Mouse (Mus musculus): ENCODE measurements around the gene Cenpi.
A peak's percentile ranks its signal among the peaks of the same experiment; 100 is the strongest.

Cenpi gene

GRCm38 (mm10) chrX:134362156-134362555 lies 54.3 kb downstream of the Cenpi start:
- DNase-seq (ENCODE audit: low spot score in 2 of 2): no peak

GRCm38 (mm10) chrX:134365421-134365820 lies 57.5 kb downstream of the Cenpi start:
- DNase-seq (ENCODE audit: low spot score in 2 of 2): no peak

DNA sequence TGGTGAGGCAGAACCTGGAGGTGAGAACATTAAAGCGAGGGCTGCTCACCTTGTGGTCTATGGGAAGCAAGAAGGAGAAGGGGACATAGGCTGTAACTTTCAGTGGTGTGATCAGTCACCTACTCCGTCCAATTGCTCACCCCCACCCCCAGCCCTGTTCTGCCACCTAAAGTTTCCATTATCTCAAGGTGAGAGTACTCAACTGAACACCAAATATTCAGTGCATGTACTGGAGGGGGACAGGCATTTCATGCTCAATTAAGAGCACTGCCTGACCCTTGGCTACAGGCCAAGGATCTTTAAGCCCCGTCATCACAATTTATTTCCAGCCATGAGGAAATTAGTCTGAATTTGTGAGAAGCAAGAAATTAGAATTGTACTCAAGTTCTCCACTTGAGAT lies 58.7 kb downstream of the Cenpi start:
- no peak for DNase-seq (ENCODE audit: low spot score in 2 of 2)

GRCm38 (mm10) chrX:134371279-134371678 lies 63.4 kb downstream of the Cenpi start:
- DNase-seq (ENCODE audit: low spot score in 2 of 2): peak in 1 of 2 experiments; percentile 3

- DNase-seq (ENCODE audit: low spot score in 2 of 2): no peak
Measured at GRCm38 (mm10) chrX:134374190-134374589, 66.3 kb downstream of the Cenpi start.

GRCm38 (mm10) chrX:134384896-134385295 lies 77.0 kb downstream of the Cenpi start:
- no peak for DNase-seq (ENCODE audit: low spot score in 2 of 2)

DNA sequence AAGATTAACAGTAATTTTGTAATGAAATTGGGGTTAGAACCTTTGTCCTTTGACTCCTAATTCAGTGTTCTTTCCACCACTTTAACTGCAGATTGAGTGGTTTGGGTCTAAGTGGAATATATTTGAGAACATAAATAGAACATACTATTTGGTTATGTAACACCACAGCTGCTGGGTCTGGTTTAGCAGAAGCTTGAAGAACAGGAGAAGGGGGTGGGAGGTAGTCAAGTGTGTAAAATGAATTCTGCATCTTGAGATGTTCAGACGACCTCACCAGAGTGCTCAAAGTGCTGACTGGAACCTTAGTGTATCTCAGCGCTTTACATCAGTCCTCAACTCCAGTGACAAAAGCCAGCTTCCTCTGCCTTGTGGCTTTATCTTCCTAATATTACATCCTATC lies 91.1 kb downstream of the Cenpi start:
- no peak for DNase-seq (ENCODE audit: low spot score in 2 of 2)

GRCm38 (mm10) chrX:134403863-134404583 lies 96.1 kb downstream of the Cenpi start, which contains the start of gene Drp2:
Gene Drp2 (plus strand): TSS chrX:134404551.
- no peak for DNase-seq (ENCODE audit: low spot score in 2 of 2)

DNA sequence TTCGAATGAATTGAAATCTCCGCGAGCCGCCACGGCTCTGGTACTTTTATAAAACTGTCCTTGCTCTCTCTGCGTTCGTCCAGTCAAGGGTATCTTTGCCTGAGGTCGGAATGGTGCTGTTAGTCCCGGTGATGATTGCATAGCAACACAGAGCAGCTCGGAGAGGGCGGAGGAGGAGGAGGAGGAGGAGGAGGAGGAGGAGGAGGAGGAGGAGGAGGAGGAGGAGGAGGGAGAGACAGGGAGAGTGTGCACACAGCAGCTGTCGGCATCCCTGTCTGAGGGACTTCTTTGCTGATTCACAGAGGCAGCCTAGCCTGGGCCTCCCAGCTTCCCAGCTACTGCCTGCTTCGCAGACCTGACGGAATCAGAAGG lies 96.7 kb downstream of the Cenpi start:
- no peak for DNase-seq (ENCODE audit: low spot score in 2 of 2)

DNA sequence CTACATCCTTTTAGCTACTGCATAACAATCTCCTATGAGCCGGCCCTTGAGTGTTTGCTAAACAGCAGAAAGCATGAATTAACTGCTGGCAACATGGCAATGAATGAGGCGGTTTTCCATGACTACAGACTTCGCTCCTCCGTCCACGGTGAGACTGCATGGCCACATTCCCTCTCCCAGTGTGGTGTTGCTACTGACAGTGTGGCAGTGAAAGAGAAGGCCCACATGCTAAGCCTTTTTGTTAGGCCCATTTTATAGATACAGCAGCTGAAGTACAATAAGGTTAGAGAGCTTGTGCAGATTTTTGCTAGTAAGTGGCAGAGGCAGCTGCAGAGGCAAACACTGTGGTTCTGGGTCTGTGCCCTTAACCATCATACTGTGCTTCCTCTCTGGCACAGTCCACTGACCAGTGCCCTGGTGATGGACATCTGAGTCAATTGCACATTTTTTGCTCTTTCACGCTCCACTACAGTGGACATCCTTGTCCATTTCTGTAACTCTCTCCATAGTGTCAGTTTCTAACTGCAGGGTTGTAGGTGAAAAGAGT lies 101.5 kb downstream of the Cenpi start:
- DNase-seq (ENCODE audit: low spot score in 2 of 2): no peak

- DNase-seq (ENCODE audit: low spot score in 2 of 2): no peak
Measured at GRCm38 (mm10) chrX:134412096-134412495, 104.2 kb downstream of the Cenpi start.
